Mouse (Mus musculus) thymus, adult 2 months (tissue): Measurements from ENCODE around the gene Lig3.

Experiments used
- CTCF ChIP-seq: fragments of 200-500 bp; IDR thresholded peaks from 2 replicates; pipeline ENCODE4 v1.5.1; 2012; ENCODE audit warnings: mild to moderate bottlenecking, control low read depth, low read length, moderate library complexity, borderline replicate concordance; ENCODE audit not compliant: control insufficient read depth, poor library complexity, insufficient read depth; ENCODE audit errors: extremely low read depth
- POLR2A ChIP-seq: fragments of 200-500 bp; IDR thresholded peaks from 2 replicates; pipeline ENCODE4 v1.6.1; 2012; ENCODE audit warnings: mild to moderate bottlenecking, low read length, control low read depth, moderate library complexity; ENCODE audit not compliant: control insufficient read depth, poor library complexity, insufficient read depth; ENCODE audit errors: extremely low read depth

- TF ChIP-seq POLR2A: no peak
- TF ChIP-seq CTCF: no peak
Observed at GRCm38 (mm10) chr11:82844771-82845414, 64.0 kb downstream of the Lig3 start.
